ENCODE assay signal across 17 mouse cellular contexts in the genomic region with DNA sequence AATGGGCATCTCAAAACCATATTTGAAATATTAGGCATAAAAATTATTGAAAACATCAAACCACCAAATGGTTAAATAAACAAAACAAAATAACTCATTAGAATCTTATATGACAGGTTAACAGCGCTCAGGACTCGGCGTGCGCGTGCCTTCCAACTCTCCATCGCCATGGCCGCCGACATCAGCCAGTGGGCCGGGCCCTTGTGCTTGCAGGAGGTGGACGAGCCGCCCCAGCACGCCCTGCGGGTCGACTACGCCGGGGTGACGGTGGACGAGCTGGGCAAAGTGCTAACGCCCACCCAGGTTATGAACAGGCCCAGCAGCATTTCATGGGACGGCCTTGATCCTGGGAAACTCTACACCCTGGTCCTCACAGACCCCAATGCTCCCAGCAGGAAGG. TPM values are rescaled to one million over a fixed set of nuclear protein-coding genes. Genes with fewer than 3 reads are reported as not detected.
"Had no signal": no experiment of that assay in that cellular context is flagged by ENCODE, and none has a peak within 500 bp of the region (broad histone marks: within the 10 kb centered on the region; RNA-seq: fewer than 3 reads in every experiment).

No protein-coding gene starts in this region.

RNA-seq across cellular contexts. Expression of gene 2310057J18Rik, which starts 43.9 kb away (rescaled TPM):
- total RNA-seq: layer of hippocampus, adult 18-20 months; layer of hippocampus, postnatal 14 days; left cerebral cortex, adult 8-10 months; left cerebral cortex, postnatal 14 days; left cerebral cortex, postnatal 4 days; midbrain, postnatal 0 days had no signal
- polyA plus RNA-seq: kidney, embryonic 16.5 days; limb, embryonic 12.5 days; limb, embryonic 15.5 days; liver, embryonic 11.5 days; liver, embryonic 15.5 days; lung, embryonic 15.5 days; midbrain, embryonic 11.5 days; midbrain, embryonic 14.5 days; midbrain, postnatal 0 days; neural tube, embryonic 12.5 days; neural tube, embryonic 15.5 days; thymus, postnatal 0 days had no signal
